7 mouse cellular contexts compared by ENCODE assay signal in genomic region chr17:74528648-74529532, GRCm38 (mm10). TPM values are rescaled to one million over a fixed set of nuclear protein-coding genes. Genes with fewer than 3 reads are reported as not detected.
DNase-seq lines count a peak whose midpoint lies in the region; ATAC-seq and TF ChIP-seq lines count a peak whose summit lies in the region.

No protein-coding gene starts in this region.

- peak; percentile 23 for DNase-seq in retina, adult 2 months (ENCODE audit: low read depth, low spot score)
- no peak for DNase-seq in retina, postnatal 1 day
- peak; percentile 55 for DNase-seq in c-Kit-negative CD71-positive TER-119-positive erythroid progenitor cells, embryonic 14.5 days (ENCODE audit: low read depth, low spot score)
- DNase-seq in forebrain, embryonic 11.5 days (ENCODE audit: low spot score) = peak; percentile 74
- DNase-seq in hindbrain, embryonic 14.5 days (ENCODE audit: low spot score) = no peak
- peak in 1 of 2 experiments; percentile 25 for DNase-seq in spleen, adult 2 months (ENCODE audit: low read depth in 1 of 2, low spot score in 2 of 2)

- ATAC-seq in forebrain, embryonic 11.5 days (replicated peaks; ENCODE audit: low FRiP score) = peak; percentile 73
- peak; percentile 55 for ATAC-seq in hindbrain, embryonic 14.5 days (ENCODE audit: low FRiP score)
- peak; percentile 49 for ATAC-seq in lung, embryonic 16.5 days (ENCODE audit: low read depth)

- H3K27me3 ChIP-seq in forebrain, embryonic 11.5 days (ENCODE audit: control insufficient read depth, insufficient read depth, low read length) = no peaks in the 10 kb centered on the region
- no peaks in the 10 kb centered on the region for H3K27me3 ChIP-seq in hindbrain, embryonic 14.5 days (ENCODE audit: control insufficient read depth, insufficient read depth, low read length)
- H3K27me3 ChIP-seq in lung, embryonic 16.5 days (ENCODE audit: control insufficient read depth, insufficient read depth, low read depth, low read length) = no peaks in the 10 kb centered on the region
- H3K27me3 ChIP-seq in spleen, adult 2 months (ENCODE audit: control insufficient read depth, insufficient read depth, low read length) = no peaks in the 10 kb centered on the region

- H3K4me3 ChIP-seq in forebrain, embryonic 11.5 days (ENCODE audit: low read depth, low read length) = peak overlapping the region; percentile 96
- peak overlapping the region; percentile 97 for H3K4me3 ChIP-seq in hindbrain, embryonic 14.5 days (replicated peaks; ENCODE audit: low read length)
- peak overlapping the region; percentile 99 for H3K4me3 ChIP-seq in lung, embryonic 16.5 days (ENCODE audit: low read length)
- peak overlapping the region; percentile 79 for H3K4me3 ChIP-seq in spleen, adult 2 months (ENCODE audit: extremely low read depth, insufficient read depth, insufficient read length)

- TF ChIP-seq CTCF in spleen, adult 2 months (IDR thresholded peaks at IDR 0.05; ENCODE audit: extremely low read depth, insufficient read depth, insufficient read length, insufficient replicate concordance) = no peak

- no peak for TF ChIP-seq POLR2A in spleen, adult 2 months (IDR thresholded peaks at IDR 0.05; ENCODE audit: low read depth, low read length)

- H3K36me3 ChIP-seq in forebrain, embryonic 11.5 days (ENCODE audit: control insufficient read depth, insufficient read depth, low read length) = no peaks in the 10 kb centered on the region
- no peaks in the 10 kb centered on the region for H3K36me3 ChIP-seq in hindbrain, embryonic 14.5 days (replicated peaks; ENCODE audit: control insufficient read depth, insufficient read depth)
- no peaks in the 10 kb centered on the region for H3K36me3 ChIP-seq in lung, embryonic 16.5 days (ENCODE audit: control insufficient read depth, insufficient read depth, low read length)
- H3K36me3 ChIP-seq in spleen, adult 2 months (ENCODE audit: control insufficient read depth, insufficient read depth, low read length) = no peaks in the 10 kb centered on the region

- under 1% methylated on average over 64 of the region's 72 CpGs for WGBS in forebrain, embryonic 11.5 days
- WGBS in hindbrain, embryonic 14.5 days = under 1% methylated on average over 63 of the region's 72 CpGs
- WGBS in lung, embryonic 16.5 days = 0% methylated on average over 69 of the region's 72 CpGs
- WGBS in spleen, adult 2 months = under 1% methylated on average over 71 of the region's 72 CpGs

- no peaks in the 10 kb centered on the region for H3K9me3 ChIP-seq in forebrain, embryonic 11.5 days (ENCODE audit: control insufficient read depth, low read length)
- no peaks in the 10 kb centered on the region for H3K9me3 ChIP-seq in hindbrain, embryonic 14.5 days (ENCODE audit: control insufficient read depth, low read length)
- H3K9me3 ChIP-seq in lung, embryonic 16.5 days (ENCODE audit: control insufficient read depth, low read length) = no peaks in the 10 kb centered on the region

- peak overlapping the region; percentile 96 for H3K27ac ChIP-seq in forebrain, embryonic 11.5 days (ENCODE audit: low read depth, low read length)
- H3K27ac ChIP-seq in hindbrain, embryonic 14.5 days = peak overlapping the region; percentile 97
- peak overlapping the region; percentile 99 for H3K27ac ChIP-seq in lung, embryonic 16.5 days (ENCODE audit: low read length)
- H3K27ac ChIP-seq in spleen, adult 2 months (ENCODE audit: insufficient read depth, low read length) = peak overlapping the region; percentile 88

- peak overlapping the region; percentile 95 for H3K9ac ChIP-seq in forebrain, embryonic 11.5 days (ENCODE audit: low read length)
- H3K9ac ChIP-seq in hindbrain, embryonic 14.5 days = peak overlapping the region; percentile 98
- peak overlapping the region; percentile 99 for H3K9ac ChIP-seq in lung, embryonic 16.5 days (ENCODE audit: low read length)

- 0 out of 2 replicates have a peak, but pooled peaks cover 6% of the 10 kb centered on the region for H3K4me1 ChIP-seq in forebrain, embryonic 11.5 days (replicated peaks; ENCODE audit: control insufficient read depth, insufficient read depth, low read length)
- peaks cover 27% of the 10 kb centered on the region for H3K4me1 ChIP-seq in hindbrain, embryonic 14.5 days (replicated peaks; ENCODE audit: control insufficient read depth, insufficient read depth, low read length)
- H3K4me1 ChIP-seq in lung, embryonic 16.5 days (replicated peaks; ENCODE audit: control insufficient read depth, insufficient read depth, low read length) = peaks cover 19% of the 10 kb centered on the region
- H3K4me1 ChIP-seq in spleen, adult 2 months (ENCODE audit: control insufficient read depth, insufficient read depth, insufficient read length) = peaks cover 5% of the 10 kb centered on the region

- peak overlapping the region; percentile 84 for H3K4me2 ChIP-seq in forebrain, embryonic 11.5 days (ENCODE audit: low read depth, low read length, severe bottlenecking)
- H3K4me2 ChIP-seq in hindbrain, embryonic 14.5 days (replicated peaks) = peak overlapping the region; percentile 84
- H3K4me2 ChIP-seq in lung, embryonic 16.5 days (ENCODE audit: low read depth, low read length) = peak overlapping the region; percentile 70

RNA-seq across cellular contexts. Expression of gene Birc6, which starts 0.8 kb away (rescaled TPM):
- 79.2 and 94.7 TPM in 2 replicates for polyA plus RNA-seq in forebrain, embryonic 11.5 days (2014; fragmentation: Nextera tagmentation; extraction: Ambion mirVana)
- 87.1 and 98.9 TPM in 2 replicates for polyA plus RNA-seq in hindbrain, embryonic 14.5 days (2014; fragmentation: Nextera tagmentation; extraction: Ambion mirVana)
- 76.8 and 89.7 TPM in 2 replicates for polyA plus RNA-seq in lung, embryonic 16.5 days (2015; fragmentation: Nextera tagmentation; extraction: Ambion mirVana)
- 103 and 112 TPM in 2 replicates for polyA plus RNA-seq in spleen, adult 2 months (2012; rRNA removed)

RNA-seq across cellular contexts. Expression of gene Yipf4, which starts 39.6 kb away (rescaled TPM):
- polyA plus RNA-seq in forebrain, embryonic 11.5 days (2014; fragmentation: Nextera tagmentation; extraction: Ambion mirVana) = 43.9 and 51.8 TPM in 2 replicates
- polyA plus RNA-seq in hindbrain, embryonic 14.5 days (2014; fragmentation: Nextera tagmentation; extraction: Ambion mirVana) = 62.2 TPM in 2 replicates
- 67.5 and 67.9 TPM in 2 replicates for polyA plus RNA-seq in lung, embryonic 16.5 days (2015; fragmentation: Nextera tagmentation; extraction: Ambion mirVana)
- 35.8 and 119 TPM in 2 replicates for polyA plus RNA-seq in spleen, adult 2 months (2012; rRNA removed)

Comparison
In these comparisons a context has a peak if more than half of its experiments do, and no peak if none do; other contexts are left out.
1. DNase-seq: peak in retina, adult 2 months (single experiment), c-Kit-negative CD71-positive TER-119-positive erythroid progenitor cells, embryonic 14.5 days (single experiment) and forebrain, embryonic 11.5 days (single experiment); none in retina, postnatal 1 day (single experiment) and hindbrain, embryonic 14.5 days (single experiment).
2. Peak in every context shown above with its lines, with median percentiles within 50 percentile points of each other: ATAC-seq, H3K27ac ChIP-seq, H3K4me2 ChIP-seq, H3K4me3 ChIP-seq and H3K9ac ChIP-seq.